Mouse (Mus musculus) embryonic facial prominence, embryonic 13.5 days (tissue): ENCODE data around the gene Cox15. TPM values are rescaled to one million over a fixed set of nuclear protein-coding genes. Genes with fewer than 3 reads are reported as not detected.

ENCODE experiments used
- ATAC-seq: fragments of 200-750 bp; cut with Nextera tagmentation; 2 replicates; pipeline ENCODE4 v1.8.0; 2017; ENCODE audit warnings: low read depth; ENCODE audit not compliant: insufficient number of reproducible peaks, insufficient read depth, low FRiP score, low TSS enrichment
- H3K27ac ChIP-seq: fragments of 300-500 bp; sonication (generic); 2 replicates; pipeline ENCODE4 v1.5.1; 2015; ENCODE audit warnings: moderate library complexity, mild to moderate bottlenecking, inconsistent platforms
- H3K27me3 ChIP-seq: fragments of 300-500 bp; sonication (generic); 2 replicates; pipeline ENCODE4 v1.6.1; 2015; ENCODE audit warnings: mild to moderate bottlenecking, inconsistent platforms
- H3K36me3 ChIP-seq: fragments of 300-500 bp; sonication (generic); 2 replicates; pipeline ENCODE4 v1.6.1; 2015; ENCODE audit warnings: mild to moderate bottlenecking, inconsistent platforms
- H3K4me1 ChIP-seq: fragments of 300-500 bp; sonication (generic); 2 replicates; pipeline ENCODE4 v1.6.1; 2015; ENCODE audit warnings: inconsistent platforms
- H3K4me2 ChIP-seq: fragments of 300-500 bp; sonication (generic); 2 replicates; pipeline ENCODE4 v1.6.1; 2015; ENCODE audit warnings: moderate library complexity, mild to moderate bottlenecking, inconsistent platforms
- H3K4me3 ChIP-seq: fragments of 300-500 bp; sonication (generic); 2 replicates; pipeline ENCODE4 v1.5.1; 2015; ENCODE audit warnings: mild to moderate bottlenecking, inconsistent platforms
- H3K9ac ChIP-seq: fragments of 300-500 bp; sonication (generic); 2 replicates; pipeline ENCODE4 v1.6.1; 2015; ENCODE audit warnings: mild to moderate bottlenecking, inconsistent platforms
- H3K9me3 ChIP-seq: fragments of 300-500 bp; sonication (generic); 2 replicates; pipeline ENCODE4 v1.6.1; 2016; ENCODE audit warnings: inconsistent platforms
- WGBS: fragments of 180-500 bp; shearing (Covaris S2); methylation state at CpG from one replicate; pipeline ENCODE4 v1.1.7; 2015; ENCODE audit warnings: mixed read lengths; 5-methylcytosine and 5-hydroxymethylcytosine counted together
- polyA plus RNA-seq: library from polyadenylated mRNA; unstranded; fragments of >200 nt; fragmentation: Nextera tagmentation; extraction: Ambion mirVana; gene quantifications from 2 replicates; pipeline ENCODE4 v1.2.1, GENCODE M21; 2015

The Cox15 gene
- 12.5 and 14.4 TPM in 2 replicates for polyA plus RNA-seq

GRCm38 (mm10) chr19:43752489-43753225 lies at the start of gene Cox15, which contains the start of gene Cutc:
Cox15 (minus strand) TSS chr19:43753000.
Cutc (plus strand) TSS chr19:43752996.
- H3K27ac ChIP-seq = peak within 1 kb of the TSS; percentile 96
- peak within 1 kb of the TSS; percentile 70 for H3K4me3 ChIP-seq
- peak within 1 kb of the TSS; percentile 83 for H3K9ac ChIP-seq
- H3K36me3 ChIP-seq = peaks cover 27% of the 10 kb centered on the region
- no peaks in the 10 kb centered on the region for H3K9me3 ChIP-seq
- H3K27me3 ChIP-seq = no peaks in the 10 kb centered on the region
- WGBS = under 1% methylated on average over 62 of the region's 62 CpGs
- peaks cover 10% of the 10 kb centered on the region for H3K4me1 ChIP-seq
- H3K4me2 ChIP-seq = peak within 1 kb of the TSS; percentile 59
- peak; percentile 85 for ATAC-seq

GRCm38 (mm10) chr19:43801427-43802051 lies 48.7 kb upstream of the Cox15 start:
- 77% methylated on average over 9 of the region's 9 CpGs for WGBS
- H3K4me3 ChIP-seq = no peak overlapping the region
- H3K27me3 ChIP-seq = no peaks in the 10 kb centered on the region
- H3K9ac ChIP-seq = no peak overlapping the region
- no peaks in the 10 kb centered on the region for H3K4me1 ChIP-seq
- no peaks in the 10 kb centered on the region for H3K9me3 ChIP-seq
- no peak for ATAC-seq
- H3K27ac ChIP-seq = no peak overlapping the region
- no peak overlapping the region for H3K4me2 ChIP-seq
- H3K36me3 ChIP-seq = no peaks in the 10 kb centered on the region

DNA sequence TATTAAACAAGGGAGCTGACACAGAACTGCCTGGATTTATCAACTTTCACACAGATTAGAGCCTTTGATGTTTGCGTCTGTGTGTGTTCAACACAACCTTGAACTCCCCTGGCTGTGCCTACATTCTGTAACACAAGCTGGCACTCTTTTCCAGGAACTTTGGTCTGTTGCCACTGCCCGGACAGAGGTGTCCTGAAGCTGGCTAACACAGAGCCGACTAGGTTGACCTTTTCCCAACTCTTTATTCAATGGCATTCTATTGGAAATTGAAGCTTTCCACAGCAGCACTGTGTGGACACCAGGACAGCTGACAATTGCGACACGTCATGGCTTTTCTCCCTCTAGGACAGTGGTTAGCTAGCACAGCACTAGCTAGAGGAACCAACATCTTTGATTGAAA lies 44.4 kb upstream of the Cox15 start:
- no peaks in the 10 kb centered on the region for H3K36me3 ChIP-seq
- no peak for ATAC-seq
- H3K9ac ChIP-seq = no peak overlapping the region
- no peaks in the 10 kb centered on the region for H3K9me3 ChIP-seq
- no peak overlapping the region for H3K4me2 ChIP-seq
- H3K27ac ChIP-seq = no peak overlapping the region
- H3K4me3 ChIP-seq = no peak overlapping the region
- WGBS = 76% methylated on average over 5 of the region's 5 CpGs
- no peaks in the 10 kb centered on the region for H3K27me3 ChIP-seq
- no peaks in the 10 kb centered on the region for H3K4me1 ChIP-seq

DNA sequence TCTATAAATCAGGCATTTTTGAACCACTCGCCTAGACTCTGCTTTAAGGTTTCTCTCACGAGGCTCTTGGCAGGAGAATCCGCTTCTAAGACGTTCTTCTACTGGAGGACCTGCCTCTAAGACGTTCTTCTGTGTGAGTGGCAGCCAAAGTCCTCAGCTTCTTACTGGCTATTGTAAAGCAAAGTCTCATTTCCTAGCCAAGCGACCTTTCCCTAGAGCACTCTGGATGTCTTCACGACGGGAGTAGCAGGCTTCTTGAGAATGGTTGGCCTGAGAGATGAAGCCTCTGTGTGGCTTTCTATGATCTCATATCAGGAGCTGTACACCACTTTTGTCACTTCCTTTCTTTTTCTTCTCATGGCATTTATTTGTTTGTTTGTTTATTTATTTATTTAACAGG lies 42.7 kb upstream of the Cox15 start:
- H3K27me3 ChIP-seq = no peaks in the 10 kb centered on the region
- H3K9ac ChIP-seq = no peak overlapping the region
- no peak overlapping the region for H3K4me3 ChIP-seq
- H3K36me3 ChIP-seq = no peaks in the 10 kb centered on the region
- no peak for ATAC-seq
- WGBS = 82% methylated on average over 8 of the region's 8 CpGs
- H3K9me3 ChIP-seq = no peaks in the 10 kb centered on the region
- H3K27ac ChIP-seq = no peak overlapping the region
- no peaks in the 10 kb centered on the region for H3K4me1 ChIP-seq
- no peak overlapping the region for H3K4me2 ChIP-seq

DNA sequence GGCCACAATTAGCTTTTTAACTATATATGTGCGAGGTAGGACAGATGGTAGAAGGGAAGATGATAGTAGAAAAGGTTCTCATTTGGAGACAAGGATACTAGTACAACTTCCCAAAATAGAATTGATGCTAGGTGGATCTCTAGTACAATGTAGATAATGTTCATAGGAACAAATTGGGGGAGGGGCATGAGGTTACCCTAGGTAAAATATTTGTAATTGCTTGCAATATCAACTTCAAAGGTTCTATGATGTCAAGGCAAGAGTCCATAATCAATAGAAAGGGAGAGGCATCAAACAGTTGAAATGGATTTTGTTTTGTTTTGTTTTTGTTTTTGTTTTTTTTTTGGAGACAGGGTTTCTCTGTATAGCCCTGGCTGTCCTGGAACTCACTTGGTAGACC lies 41.2 kb upstream of the Cox15 start:
- Histone ChIP-seq H3K4me2 (no peak overlapping the region), H3K4me3 (no peak overlapping the region), H3K4me1 (no peaks in the 10 kb centered on the region), H3K9ac (no peak overlapping the region), H3K9me3 (no peaks in the 10 kb centered on the region), H3K27ac (no peak overlapping the region), H3K36me3 (no peaks in the 10 kb centered on the region), H3K27me3 (no peaks in the 10 kb centered on the region)
- whole genome bisulfite sequencing = 82% methylated on average over 1 of the region's 1 CpGs
- no peak for ATAC-seq

DNA sequence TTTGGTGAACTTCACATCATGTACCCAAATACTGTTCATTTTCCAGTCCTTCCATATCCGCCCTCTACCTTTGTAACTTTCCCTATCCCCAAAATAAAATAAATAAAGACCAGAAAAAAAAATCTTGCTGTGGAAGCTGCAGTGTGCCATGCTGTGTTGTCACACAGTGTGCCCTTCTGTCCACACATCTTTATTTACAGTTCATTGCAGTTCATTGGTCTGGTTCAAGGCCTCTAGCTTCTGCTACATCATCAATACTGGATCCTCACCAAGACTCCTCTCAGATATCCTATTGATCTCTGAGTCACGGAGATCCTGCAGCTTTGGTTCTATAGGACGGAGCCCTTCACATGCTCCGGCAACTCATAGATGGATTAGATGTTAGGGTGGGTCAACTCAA lies 39.7 kb upstream of the Cox15 start:
- no peak overlapping the region for H3K9ac ChIP-seq
- no peaks in the 10 kb centered on the region for H3K9me3 ChIP-seq
- no peak overlapping the region for H3K4me2 ChIP-seq
- WGBS = 90% methylated on average over 4 of the region's 4 CpGs
- H3K27me3 ChIP-seq = no peaks in the 10 kb centered on the region
- no peak overlapping the region for H3K27ac ChIP-seq
- no peaks in the 10 kb centered on the region for H3K4me1 ChIP-seq
- no peak overlapping the region for H3K4me3 ChIP-seq
- ATAC-seq = no peak
- no peaks in the 10 kb centered on the region for H3K36me3 ChIP-seq

DNA sequence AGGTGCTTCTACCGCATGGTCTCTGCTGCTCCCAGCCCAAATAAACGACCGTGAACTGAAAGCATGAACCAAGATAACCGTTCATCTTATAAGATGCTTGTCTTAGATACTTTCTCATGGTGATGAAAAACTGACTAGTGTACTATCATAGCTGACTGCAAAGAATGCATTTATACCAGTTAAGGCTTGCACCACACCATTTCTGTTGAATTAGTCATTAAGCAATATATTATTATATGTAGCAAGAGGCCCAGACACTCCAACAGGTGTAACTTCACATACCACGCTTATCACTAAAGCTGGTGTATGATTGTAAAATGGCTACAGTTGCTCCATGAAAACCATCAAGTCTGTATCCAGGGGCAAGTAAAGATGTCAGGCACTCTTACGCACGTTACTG lies 37.0 kb upstream of the Cox15 start:
- H3K27ac ChIP-seq = no peak overlapping the region
- no peak overlapping the region for H3K4me2 ChIP-seq
- no peak overlapping the region for H3K9ac ChIP-seq
- no peaks in the 10 kb centered on the region for H3K27me3 ChIP-seq
- no peaks in the 10 kb centered on the region for H3K36me3 ChIP-seq
- ATAC-seq = no peak
- H3K9me3 ChIP-seq = no peaks in the 10 kb centered on the region
- 84% methylated on average over 7 of the region's 7 CpGs for WGBS
- no peak overlapping the region for H3K4me3 ChIP-seq
- no peaks in the 10 kb centered on the region for H3K4me1 ChIP-seq

- no peak for ATAC-seq
- Histone ChIP-seq H3K4me1 (no peaks in the 10 kb centered on the region), H3K9ac (no peak overlapping the region), H3K4me3 (no peak overlapping the region), H3K36me3 (no peaks in the 10 kb centered on the region), H3K4me2 (no peak overlapping the region), H3K27me3 (no peaks in the 10 kb centered on the region), H3K9me3 (no peaks in the 10 kb centered on the region), H3K27ac (no peak overlapping the region)
- WGBS = 82% methylated on average over 13 of the region's 13 CpGs
Measured at GRCm38 (mm10) chr19:43786249-43787026, 33.6 kb upstream of the Cox15 start.

DNA sequence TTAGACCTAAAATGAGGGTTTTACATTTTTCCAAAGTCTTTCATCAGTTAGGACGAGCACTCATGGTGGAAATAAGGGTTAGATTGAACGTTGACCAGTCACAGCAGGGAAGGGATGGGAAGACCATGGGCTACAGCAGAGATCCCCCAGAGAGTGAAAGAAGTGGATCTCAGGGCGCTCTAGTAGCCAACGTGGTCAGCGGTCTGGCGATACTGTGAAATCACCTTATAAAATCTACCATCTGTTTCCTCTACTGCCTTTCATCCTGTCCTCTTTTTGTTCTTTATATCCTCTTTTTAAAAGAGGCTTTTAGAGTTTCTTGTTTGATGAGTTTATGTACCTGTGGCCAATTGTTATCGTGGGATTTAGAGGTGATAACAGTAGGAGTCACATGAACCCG lies 32.0 kb upstream of the Cox15 start:
- no peaks in the 10 kb centered on the region for H3K9me3 ChIP-seq
- no peak overlapping the region for H3K9ac ChIP-seq
- H3K36me3 ChIP-seq = no peaks in the 10 kb centered on the region
- WGBS = 83% methylated on average over 8 of the region's 8 CpGs
- H3K27ac ChIP-seq = no peak overlapping the region
- H3K27me3 ChIP-seq = no peaks in the 10 kb centered on the region
- no peak for ATAC-seq
- no peaks in the 10 kb centered on the region for H3K4me1 ChIP-seq
- no peak overlapping the region for H3K4me2 ChIP-seq
- no peak overlapping the region for H3K4me3 ChIP-seq

DNA sequence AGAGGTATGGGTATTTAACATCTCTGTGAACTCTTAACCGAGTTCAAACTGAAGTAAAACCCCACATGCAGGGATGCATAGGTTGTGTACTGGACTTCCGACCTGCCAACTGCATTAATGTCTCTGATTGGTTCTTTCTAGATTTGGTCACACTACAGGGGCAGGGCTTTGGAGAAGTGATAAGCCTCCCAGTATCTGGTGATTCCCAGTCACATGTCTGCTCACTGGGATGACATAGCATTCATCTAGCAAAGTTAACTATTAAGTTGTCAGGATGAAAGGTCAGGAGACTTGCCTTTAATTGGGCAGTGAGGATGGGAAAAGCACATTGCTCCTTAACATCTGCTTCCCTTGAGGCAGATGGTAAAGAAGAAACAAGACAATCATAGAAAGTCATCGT lies 29.2 kb upstream of the Cox15 start, which contains the start of gene Abcc2:
TSS of gene Abcc2 (plus strand) at position 213 of the 400 bp plus-strand sequence.
- Histone ChIP-seq H3K9ac (no peak within 1 kb of the TSS), H3K4me2 (no peak within 1 kb of the TSS), H3K4me1 (no peaks in the 10 kb centered on the region), H3K4me3 (no peak within 1 kb of the TSS), H3K9me3 (no peaks in the 10 kb centered on the region), H3K36me3 (no peaks in the 10 kb centered on the region), H3K27me3 (no peaks in the 10 kb centered on the region), H3K27ac (no peak within 1 kb of the TSS)
- no peak for ATAC-seq
- 80% methylated on average over 3 of the region's 3 CpGs for WGBS

DNA sequence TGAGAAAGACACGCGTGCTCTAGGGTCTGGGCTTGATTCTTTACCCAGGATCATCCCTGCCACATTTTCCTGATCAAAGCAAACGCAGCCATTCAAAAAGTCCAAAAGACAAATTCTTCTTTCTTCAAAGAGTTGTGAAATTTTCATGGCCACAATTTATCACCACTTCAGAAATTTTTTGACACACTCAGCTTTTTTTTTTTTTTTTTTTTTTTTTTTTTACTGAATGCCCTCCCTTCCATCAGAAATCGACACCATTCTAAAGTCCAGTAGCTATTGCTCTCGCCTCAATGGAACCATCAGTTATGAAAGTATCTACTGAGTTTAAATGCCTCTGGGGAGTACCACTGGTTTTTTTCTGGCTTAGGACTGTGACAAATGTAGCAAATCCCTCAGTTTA lies 27.6 kb upstream of the Cox15 start:
- H3K36me3 ChIP-seq = no peaks in the 10 kb centered on the region
- no peak overlapping the region for H3K4me2 ChIP-seq
- 59% methylated on average over 5 of the region's 5 CpGs for WGBS
- H3K27me3 ChIP-seq = no peaks in the 10 kb centered on the region
- no peaks in the 10 kb centered on the region for H3K4me1 ChIP-seq
- H3K9me3 ChIP-seq = no peaks in the 10 kb centered on the region
- ATAC-seq = no peak
- no peak overlapping the region for H3K4me3 ChIP-seq
- no peak overlapping the region for H3K27ac ChIP-seq
- no peak overlapping the region for H3K9ac ChIP-seq
